Mouse (Mus musculus): Measurements from ENCODE around the gene Cmss1.

- TF ChIP-seq CTCF (IDR thresholded peaks at IDR 0.05; ENCODE audit: control insufficient read depth, insufficient read depth, low read length) (no peak), POLR2A (IDR thresholded peaks at IDR 0.05; ENCODE audit: borderline replicate concordance, control insufficient read depth, low read depth, low read length) (no peak)
These were observed 54.0 kb downstream of the Cmss1 start for GRCm38 (mm10) chr16:57552709-57553108.

Measured in bone marrow, adult 2 months (tissue).